Mouse (Mus musculus): ENCODE data around the gene Spaca1.
A peak's percentile ranks its signal among the peaks of the same experiment; 100 is the strongest.

Gene Spaca1

GRCm38 (mm10) chr4:34049571-34050255 lies at the start of gene Spaca1:
TSS of gene Spaca1 (minus strand) at chr4:34050191.
- DNase-seq (ENCODE audit: low read depth, low spot score) = peak; percentile 37

- DNase-seq (ENCODE audit: low read depth, low spot score) = peak; percentile 69
These were observed 37.3 kb upstream of the Spaca1 start for GRCm38 (mm10) chr4:34087286-34087685.

GRCm38 (mm10) chr4:34081064-34081463 lies 31.1 kb upstream of the Spaca1 start:
- no peak for DNase-seq (ENCODE audit: low read depth, low spot score)

GRCm38 (mm10) chr4:34069002-34069401 lies 19.0 kb upstream of the Spaca1 start:
- DNase-seq (ENCODE audit: low read depth, low spot score) = no peak

- no peak for DNase-seq (ENCODE audit: low read depth, low spot score)
These were observed 8.3 kb upstream of the Spaca1 start for GRCm38 (mm10) chr4:34058320-34058719.

- DNase-seq (ENCODE audit: low read depth, low spot score) = no peak
These were observed 23.2 kb downstream of the Spaca1 start for GRCm38 (mm10) chr4:34026771-34027170.

- no peak for DNase-seq (ENCODE audit: low read depth, low spot score)
These were observed 28.5 kb downstream of the Spaca1 start for GRCm38 (mm10) chr4:34021456-34021855.

GRCm38 (mm10) chr4:33996382-33996781 lies 53.6 kb downstream of the Spaca1 start:
- DNase-seq (ENCODE audit: low read depth, low spot score) = no peak

GRCm38 (mm10) chr4:33992687-33993086 lies 57.3 kb downstream of the Spaca1 start:
- no peak for DNase-seq (ENCODE audit: low read depth, low spot score)

- no peak for DNase-seq (ENCODE audit: low read depth, low spot score)
These were observed 61.4 kb downstream of the Spaca1 start for GRCm38 (mm10) chr4:33988466-33989089.
